Mouse (Mus musculus) forebrain, embryonic 10.5 days (tissue): ENCODE measurements at regions not wholly inside any gene's neighbourhood (a gene's known extent, or its start where the extent isn't known, plus 50 kb on each side); places are given as distances from the start of the nearest gene placed in this dataset.
A peak's percentile ranks its signal among the peaks of the same experiment; 100 is the strongest.

Source experiments
- DNase-seq: peaks from one replicate; pipeline ENCODE4 v3.0.0-alpha.2; 2017; ENCODE audit warnings: low spot score; ENCODE audit errors: extremely low spot score
- H3K27ac ChIP-seq: fragments of 300-500 bp; sonication (generic); 2 replicates; pipeline ENCODE4 v1.5.1; 2016; ENCODE audit warnings: mild to moderate bottlenecking
- H3K27me3 ChIP-seq: fragments of 300-500 bp; sonication (generic); 2 replicates; pipeline ENCODE4 v1.6.1; 2016; ENCODE audit warnings: mild to moderate bottlenecking; ENCODE audit not compliant: poor library complexity, severe bottlenecking
- H3K36me3 ChIP-seq: fragments of 300-500 bp; sonication (generic); replicated peaks from 2 replicates; pipeline ENCODE4 v1.6.1; 2016; ENCODE audit warnings: mild to moderate bottlenecking, moderate library complexity
- H3K4me1 ChIP-seq: fragments of 300-500 bp; sonication (generic); 2 replicates; pipeline ENCODE4 v1.6.1; 2016
- H3K4me3 ChIP-seq: fragments of 300-500 bp; sonication (generic); 2 replicates; pipeline ENCODE4 v1.5.1; 2016; ENCODE audit warnings: mild to moderate bottlenecking, moderate library complexity
- H3K9me3 ChIP-seq: fragments of 300-500 bp; sonication (generic); 2 replicates; pipeline ENCODE4 v1.6.1; 2016; ENCODE audit warnings: mild to moderate bottlenecking, moderate library complexity
- WGBS: fragments of 180-500 bp; shearing (Covaris S2); methylation state at CpG from one replicate; pipeline ENCODE4 v1.1.7; 2016; 5-methylcytosine and 5-hydroxymethylcytosine counted together

- H3K27ac ChIP-seq = peak overlapping the region; percentile 32
These were observed 632.6 kb downstream of the Zfp706 start for GRCm38 (mm10) chr15:36374732-36375548.

GRCm38 (mm10) chr15:36373900-36374611, 633.5 kb downstream of the Zfp706 start:
- 4% methylated on average over 11 of the region's 11 CpGs for WGBS
- Histone ChIP-seq H3K27me3 (peaks cover 74% of the 10 kb centered on the region), H3K9me3 (no peaks in the 10 kb centered on the region), H3K4me1 (peaks cover 23% of the 10 kb centered on the region), H3K36me3 (no peaks in the 10 kb centered on the region), H3K27ac (peak overlapping the region; percentile 32; the same call in 1 of the 2 replicates), H3K4me3 (peak overlapping the region; percentile 54)
- no peak for DNase-seq

More at GRCm38 (mm10) chr15:36374732-36375548, 632.6 kb downstream of the Zfp706 start:
- H3K27me3 ChIP-seq = peaks cover 81% of the 10 kb centered on the region
- no peaks in the 10 kb centered on the region for H3K9me3 ChIP-seq
- peak; percentile 28 for DNase-seq
- WGBS = 2% methylated on average over 20 of the region's 20 CpGs
- H3K4me3 ChIP-seq = peak overlapping the region; percentile 54
- peaks cover 23% of the 10 kb centered on the region for H3K4me1 ChIP-seq
- H3K36me3 ChIP-seq = no peaks in the 10 kb centered on the region

DNA sequence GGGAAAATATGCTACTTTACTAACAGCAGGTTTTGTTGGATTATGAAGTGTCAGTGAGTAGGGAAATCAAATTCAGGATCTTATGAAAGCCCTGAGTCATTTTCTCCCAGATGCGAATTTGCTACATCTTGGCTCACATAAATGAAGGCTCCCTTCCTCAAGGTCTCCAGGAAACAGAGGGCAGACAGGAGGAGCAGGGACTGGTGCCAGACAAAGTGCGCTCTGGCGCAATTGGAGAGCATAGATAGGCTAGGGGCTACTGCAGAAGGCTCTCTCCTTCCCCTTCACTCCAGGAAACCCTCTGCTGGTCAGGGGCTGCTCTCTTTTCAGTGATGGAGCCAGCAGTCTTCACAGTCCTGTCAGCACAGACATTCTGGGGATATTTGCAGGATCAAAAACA, 634.1 kb downstream of the Zfp706 start:
- Histone ChIP-seq H3K36me3 (no peaks in the 10 kb centered on the region), H3K27ac (no peak overlapping the region), H3K9me3 (no peaks in the 10 kb centered on the region), H3K4me3 (no peak overlapping the region), H3K27me3 (peaks cover 68% of the 10 kb centered on the region), H3K4me1 (peaks cover 23% of the 10 kb centered on the region)
- whole genome bisulfite sequencing = 36% methylated on average over 3 of the region's 3 CpGs
- no peak for DNase-seq

- Histone ChIP-seq H3K27ac (no peak overlapping the region), H3K4me3 (no peak overlapping the region), H3K27me3 (peaks cover 49% of the 10 kb centered on the region), H3K36me3 (no peaks in the 10 kb centered on the region), H3K4me1 (peaks cover 23% of the 10 kb centered on the region), H3K9me3 (no peaks in the 10 kb centered on the region)
- DNase-seq = no peak
These were observed 636.2 kb downstream of the Zfp706 start for GRCm38 (mm10) chr15:36371382-36371781.

DNA sequence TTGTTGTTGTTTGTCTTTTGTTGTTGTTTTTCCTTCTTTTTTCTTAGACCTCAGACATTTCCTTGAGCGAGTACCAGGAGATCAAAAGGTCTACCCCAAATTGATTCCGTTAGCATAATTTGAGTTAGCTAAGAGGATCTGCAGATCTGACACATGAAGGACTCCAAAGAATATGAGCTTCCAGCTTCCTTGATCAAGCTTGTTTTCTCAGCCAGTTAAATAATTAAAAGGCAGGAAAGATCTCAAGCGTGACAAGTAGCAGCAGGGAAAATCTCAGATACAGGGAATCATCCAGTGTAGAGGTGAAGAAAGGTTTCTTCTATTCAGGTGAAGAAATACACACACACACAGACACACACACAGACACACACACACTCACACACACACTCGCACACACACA, 636.7 kb downstream of the Zfp706 start:
- 79% methylated on average over 4 of the region's 4 CpGs for WGBS
- DNase-seq = no peak
- no peak overlapping the region for H3K27ac ChIP-seq
- H3K9me3 ChIP-seq = no peaks in the 10 kb centered on the region
- H3K4me3 ChIP-seq = no peak overlapping the region
- peaks cover 45% of the 10 kb centered on the region for H3K27me3 ChIP-seq
- H3K36me3 ChIP-seq = no peaks in the 10 kb centered on the region
- H3K4me1 ChIP-seq = peaks cover 23% of the 10 kb centered on the region

DNA sequence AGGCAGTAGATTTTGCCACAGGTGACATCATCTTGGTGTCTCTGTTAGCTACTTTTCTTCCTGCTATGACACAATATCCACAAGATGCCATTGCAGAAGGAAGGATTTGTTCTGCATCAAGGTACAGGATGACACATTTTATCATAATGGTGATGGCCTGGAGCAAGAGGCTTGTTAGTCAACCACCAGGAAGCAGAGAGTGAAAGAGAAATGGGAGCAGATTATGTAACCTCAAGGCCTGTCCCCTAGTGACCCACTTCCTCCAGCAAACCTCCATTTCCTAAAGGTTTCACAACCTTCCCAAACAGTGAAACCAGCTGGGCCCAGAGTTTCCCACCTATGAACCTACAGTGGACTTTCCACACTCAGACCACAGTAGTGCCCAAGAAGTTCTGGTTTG, 640.3 kb downstream of the Zfp706 start:
- H3K27ac ChIP-seq = no peak overlapping the region
- H3K4me1 ChIP-seq = no peaks in the 10 kb centered on the region
- H3K9me3 ChIP-seq = no peaks in the 10 kb centered on the region
- peaks cover 8% of the 10 kb centered on the region; the same call in 1 of the 2 replicates for H3K27me3 ChIP-seq
- H3K36me3 ChIP-seq = no peaks in the 10 kb centered on the region
- H3K4me3 ChIP-seq = no peak overlapping the region
- DNase-seq = no peak

- Histone ChIP-seq H3K36me3 (no peaks in the 10 kb centered on the region), H3K27ac (no peak overlapping the region), H3K27me3 (no peaks in the 10 kb centered on the region), H3K4me3 (no peak overlapping the region), H3K9me3 (no peaks in the 10 kb centered on the region), H3K4me1 (peaks cover 17% of the 10 kb centered on the region)
- no peak for DNase-seq
These were observed 642.8 kb downstream of the Zfp706 start for GRCm38 (mm10) chr15:36364757-36365156.

- H3K4me1 ChIP-seq = peaks cover 17% of the 10 kb centered on the region
- 86% methylated on average over 5 of the region's 5 CpGs for WGBS
- DNase-seq = no peak
These were observed 643.5 kb downstream of the Zfp706 start for GRCm38 (mm10) chr15:36364062-36364461.

GRCm38 (mm10) chr15:36362911-36363565, 644.5 kb downstream of the Zfp706 start:
- no peak for DNase-seq
- Histone ChIP-seq H3K36me3 (no peaks in the 10 kb centered on the region), H3K4me3 (no peak overlapping the region), H3K27me3 (no peaks in the 10 kb centered on the region), H3K27ac (no peak overlapping the region), H3K9me3 (no peaks in the 10 kb centered on the region), H3K4me1 (peaks cover 17% of the 10 kb centered on the region)
- 62% methylated on average over 4 of the region's 4 CpGs for WGBS

More at GRCm38 (mm10) chr15:36364062-36364461, 643.5 kb downstream of the Zfp706 start:
- Histone ChIP-seq H3K36me3 (no peaks in the 10 kb centered on the region), H3K27ac (no peak overlapping the region), H3K4me3 (no peak overlapping the region), H3K9me3 (no peaks in the 10 kb centered on the region), H3K27me3 (no peaks in the 10 kb centered on the region)

GRCm38 (mm10) chr15:36361522-36362148, 645.9 kb downstream of the Zfp706 start:
- 72% methylated on average over 7 of the region's 7 CpGs for WGBS
- no peak overlapping the region for H3K27ac ChIP-seq
- H3K27me3 ChIP-seq = no peaks in the 10 kb centered on the region
- no peaks in the 10 kb centered on the region for H3K36me3 ChIP-seq
- peak; percentile 11 for DNase-seq
- H3K4me1 ChIP-seq = peaks cover 17% of the 10 kb centered on the region
- H3K9me3 ChIP-seq = no peaks in the 10 kb centered on the region
- H3K4me3 ChIP-seq = no peak overlapping the region

GRCm38 (mm10) chr15:36360694-36361521, 646.7 kb downstream of the Zfp706 start:
- Histone ChIP-seq H3K4me1 (peaks cover 17% of the 10 kb centered on the region), H3K36me3 (no peaks in the 10 kb centered on the region), H3K27ac (no peak overlapping the region), H3K27me3 (no peaks in the 10 kb centered on the region), H3K9me3 (no peaks in the 10 kb centered on the region), H3K4me3 (no peak overlapping the region)
- no peak for DNase-seq
- 74% methylated on average over 14 of the region's 14 CpGs for WGBS

DNA sequence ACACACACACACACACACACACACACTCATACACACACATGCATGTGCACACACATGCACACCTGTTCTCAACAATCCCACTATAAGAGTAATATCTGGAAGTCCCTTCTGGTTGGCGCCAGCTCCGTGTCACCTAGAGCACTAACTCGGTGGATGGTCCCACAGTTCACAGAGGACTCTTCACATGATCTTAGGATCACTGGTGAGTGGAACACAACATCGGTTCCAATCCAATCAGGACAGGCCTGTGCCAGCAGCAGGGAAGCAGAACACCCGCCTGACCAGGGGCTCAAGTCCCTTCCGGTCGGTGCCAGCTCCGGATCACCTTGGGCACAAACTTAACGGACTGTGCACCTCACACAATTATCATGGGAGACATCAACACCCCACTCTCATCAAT, 651.7 kb downstream of the Zfp706 start:
- DNase-seq = no peak
- 95% methylated on average over 9 of the region's 9 CpGs for WGBS
- H3K4me1 ChIP-seq = peaks cover 6% of the 10 kb centered on the region

More for the DNA sequence above, 651.7 kb downstream of the Zfp706 start:
- Histone ChIP-seq H3K9me3 (no peaks in the 10 kb centered on the region), H3K4me3 (no peak overlapping the region), H3K36me3 (no peaks in the 10 kb centered on the region), H3K27me3 (no peaks in the 10 kb centered on the region), H3K27ac (no peak overlapping the region)
